14 mouse cellular contexts compared by ENCODE assay signal in the genomic region with DNA sequence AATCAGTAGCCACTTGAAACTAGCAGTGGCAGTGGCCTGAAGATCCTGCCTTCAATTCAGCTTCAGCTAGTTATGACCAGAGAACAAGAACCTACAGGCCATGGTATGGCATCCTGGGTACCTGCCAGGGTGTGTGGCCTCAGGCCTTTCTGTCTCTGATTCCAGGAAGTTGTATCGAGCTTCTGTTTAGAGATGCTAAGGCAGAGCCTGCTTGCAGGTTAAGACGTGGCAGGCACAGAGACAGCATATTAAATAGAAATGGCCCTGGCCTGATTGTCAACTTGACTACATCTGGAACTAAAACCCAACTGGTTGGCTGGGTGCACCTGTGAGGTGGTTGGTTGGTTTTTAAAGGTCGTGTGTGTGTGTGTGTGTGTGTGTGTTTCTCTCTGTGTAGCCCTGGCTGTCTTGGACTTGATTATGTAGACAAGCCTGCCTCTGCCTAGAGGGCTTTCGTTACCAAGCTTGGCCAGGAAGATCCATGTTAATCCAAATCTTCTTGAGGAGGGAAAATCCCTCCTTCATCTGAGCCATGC. TPM values are rescaled to one million over a fixed set of nuclear protein-coding genes. Genes with fewer than 3 reads are reported as not detected.
DNase-seq lines count a peak whose midpoint lies in the region; ATAC-seq lines count a peak whose summit lies in the region.
"Had no signal": no experiment of that assay in that cellular context is flagged by ENCODE, and none has a peak within 500 bp of the region (broad histone marks: within the 10 kb centered on the region; RNA-seq: fewer than 3 reads in every experiment).

No protein-coding gene starts in this region.

- H3K4me2 ChIP-seq in kidney, embryonic 14.5 days (replicated peaks; ENCODE audit: low read depth, low read length) = no peak overlapping the region
- H3K4me2 ChIP-seq: embryonic facial prominence, embryonic 12.5 days; forebrain, embryonic 12.5 days had no signal

- no peaks in the 10 kb centered on the region for H3K27me3 ChIP-seq in kidney, embryonic 14.5 days (ENCODE audit: control insufficient read depth, insufficient read depth, low read length)
- H3K27me3 ChIP-seq: embryonic facial prominence, embryonic 12.5 days; Patski had no signal

- DNase-seq in heart, adult 11 months = peak; percentile 78
- DNase-seq in heart, postnatal 10 days = no peak
- DNase-seq in kidney, adult 18-20 months = peak; percentile 9
- peak; percentile 26 to 37 for DNase-seq in kidney, postnatal 36 days
- no peak for DNase-seq in kidney, postnatal 10 days
- DNase-seq in urinary bladder, postnatal 14 days (ENCODE audit: low spot score) = peak; percentile 34
- no peak for DNase-seq in urinary bladder, postnatal 4 days (ENCODE audit: low spot score in 2 of 2)

- H3K4me1 ChIP-seq in kidney, embryonic 14.5 days (ENCODE audit: control insufficient read depth, insufficient read depth, low read length) = 0 out of 2 replicates have a peak, but pooled peaks cover 3% of the 10 kb centered on the region
- H3K4me1 ChIP-seq: forebrain, embryonic 12.5 days had no signal

- no peak for ATAC-seq in kidney, embryonic 14.5 days (ENCODE audit: low FRiP score, low TSS enrichment)
- ATAC-seq: Patski had no signal

- WGBS in kidney, embryonic 14.5 days = 62% methylated on average over 4 of the region's 4 CpGs

- no peak overlapping the region for H3K4me3 ChIP-seq in kidney, embryonic 14.5 days (ENCODE audit: low read length)
- H3K4me3 ChIP-seq: embryonic facial prominence, embryonic 10.5 days; embryonic facial prominence, embryonic 12.5 days; forebrain, embryonic 10.5 days; forebrain, embryonic 12.5 days had no signal

- intact Hi-C loops in heart, postnatal 10 days (cut with DNase I) = loop anchor here (1.0 to 2.0 kb wide), 2 partner anchors 161 to 236 kb away; no protein-coding TSS in a partner anchor

- no peaks in the 10 kb centered on the region for H3K36me3 ChIP-seq in kidney, embryonic 14.5 days (ENCODE audit: control insufficient read depth, insufficient read depth, low read length)
- H3K36me3 ChIP-seq: embryonic facial prominence, embryonic 10.5 days; embryonic facial prominence, embryonic 12.5 days; forebrain, embryonic 10.5 days; forebrain, embryonic 12.5 days; G1E had no signal

- no peaks in the 10 kb centered on the region for H3K9me3 ChIP-seq in kidney, embryonic 14.5 days (ENCODE audit: control insufficient read depth, low read length)
- H3K9me3 ChIP-seq: embryonic facial prominence, embryonic 10.5 days; embryonic facial prominence, embryonic 12.5 days; forebrain, embryonic 10.5 days; forebrain, embryonic 12.5 days; G1E had no signal

- no peak overlapping the region for H3K27ac ChIP-seq in kidney, embryonic 14.5 days (ENCODE audit: low read depth, low read length)
- H3K27ac ChIP-seq: embryonic facial prominence, embryonic 10.5 days; embryonic facial prominence, embryonic 12.5 days; forebrain, embryonic 10.5 days; forebrain, embryonic 12.5 days had no signal

- H3K9ac ChIP-seq in kidney, embryonic 14.5 days (ENCODE audit: low read depth, low read length) = no peak overlapping the region
- H3K9ac ChIP-seq: embryonic facial prominence, embryonic 12.5 days; forebrain, embryonic 12.5 days had no signal

RNA-seq across cellular contexts. Expression of gene Rmi2, which starts 38.0 kb away (rescaled TPM):
- total RNA-seq in heart, postnatal 10 days (2021) = 1 to 10 TPM; 2.0 TPM
- polyA plus RNA-seq in kidney, embryonic 14.5 days (2014; fragmentation: Nextera tagmentation; extraction: Ambion mirVana) = 6.0 and 6.2 TPM in 2 replicates

Comparison
In these comparisons a context has a peak if more than half of its experiments do, and no peak if none do; other contexts are left out.
1. DNase-seq: peak in heart, adult 11 months (single experiment), kidney, adult 18-20 months (single experiment), kidney, postnatal 36 days (2 of 2) and urinary bladder, postnatal 14 days (single experiment); none in heart, postnatal 10 days (0 of 2), kidney, postnatal 10 days (single experiment) and urinary bladder, postnatal 4 days (0 of 2).